Mouse (Mus musculus) T-helper 17 cell (primary cell): ENCODE measurements at regions not wholly inside any gene's neighbourhood (a gene's known extent, or its start where the extent isn't known, plus 50 kb on each side); places are given as distances from the start of the nearest gene placed in this dataset.

Experiments
- in situ Hi-C, 2 experiments: fragments of 300-600 bp; cut with MboI, MseI; formaldehyde crosslinking; loops; 1 replicate in 1 of 2; 2 replicates in 1 of 2; pipeline ENCODE4 v1.15.1; 2025; ENCODE audit warnings: high pct_unique_total_duplicates in 2 of 2

DNA sequence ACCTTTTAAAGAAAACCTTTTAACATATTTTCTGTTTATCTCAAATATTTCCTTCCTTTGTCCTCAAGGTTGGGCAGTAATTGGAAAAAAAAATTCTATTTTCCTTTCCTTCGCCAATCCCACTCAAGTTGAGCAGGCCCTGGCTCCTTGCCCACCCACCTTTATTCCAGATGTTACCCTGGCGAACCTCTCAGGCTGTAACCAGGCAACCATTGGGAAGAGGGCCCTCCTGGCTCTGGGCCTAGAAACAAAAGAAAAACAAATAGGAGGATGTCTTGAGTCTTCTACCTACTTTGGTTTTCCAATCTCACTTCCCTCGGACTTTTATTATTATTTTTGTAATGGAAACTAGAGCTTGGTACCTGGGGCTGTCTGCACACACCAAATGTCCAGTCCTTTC lies 696.5 kb downstream of the Dhx35 start:
- in situ Hi-C loops, result no loop called here

- in situ Hi-C loops, result no loop called here
Observed at GRCm38 (mm10) chr2:159498691-159499090, 704.1 kb downstream of the Dhx35 start.

GRCm38 (mm10) chr2:159501039-159501438 lies 706.4 kb downstream of the Dhx35 start:
- in situ Hi-C loops, result no loop called here

DNA sequence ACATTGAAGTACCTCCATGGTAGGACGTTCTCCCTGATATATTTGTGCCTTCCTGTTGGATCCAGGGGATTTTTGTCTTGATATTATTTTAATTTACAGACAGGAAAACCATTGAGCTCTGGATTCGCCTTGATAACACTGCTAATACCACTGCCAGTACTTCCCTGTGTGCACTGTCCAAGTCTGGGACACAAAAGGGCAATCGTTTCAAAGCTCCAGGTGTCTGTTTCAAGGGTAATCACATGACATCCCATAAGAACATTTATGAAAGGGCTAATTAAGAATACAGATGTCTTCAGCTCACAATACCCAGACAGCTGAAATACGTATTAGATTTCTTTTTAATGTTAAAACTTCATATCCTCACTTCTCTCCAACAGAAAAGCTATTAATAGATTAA lies 724.5 kb downstream of the Dhx35 start:
- in situ Hi-C loops, result no loop called here

DNA sequence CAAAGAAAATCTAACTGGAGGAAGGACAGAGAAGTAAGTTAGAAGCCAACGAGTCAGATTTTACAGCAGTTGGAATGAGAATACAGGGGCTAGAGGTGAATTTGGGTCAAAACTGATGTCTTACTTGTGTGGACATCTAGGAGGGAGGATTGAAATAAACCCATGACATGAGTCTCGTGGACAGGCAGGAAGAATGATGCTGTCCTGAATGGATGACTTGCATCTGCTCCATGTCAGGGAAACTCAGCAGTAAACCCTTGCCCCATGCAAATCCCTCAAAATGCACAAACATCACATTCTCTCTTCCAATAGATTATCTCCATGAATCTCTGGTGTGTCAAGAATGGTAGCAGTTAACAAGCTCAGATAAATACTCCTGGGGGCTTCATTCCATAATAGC lies 729.1 kb downstream of the Dhx35 start:
- in situ Hi-C loops, result no loop called here

DNA sequence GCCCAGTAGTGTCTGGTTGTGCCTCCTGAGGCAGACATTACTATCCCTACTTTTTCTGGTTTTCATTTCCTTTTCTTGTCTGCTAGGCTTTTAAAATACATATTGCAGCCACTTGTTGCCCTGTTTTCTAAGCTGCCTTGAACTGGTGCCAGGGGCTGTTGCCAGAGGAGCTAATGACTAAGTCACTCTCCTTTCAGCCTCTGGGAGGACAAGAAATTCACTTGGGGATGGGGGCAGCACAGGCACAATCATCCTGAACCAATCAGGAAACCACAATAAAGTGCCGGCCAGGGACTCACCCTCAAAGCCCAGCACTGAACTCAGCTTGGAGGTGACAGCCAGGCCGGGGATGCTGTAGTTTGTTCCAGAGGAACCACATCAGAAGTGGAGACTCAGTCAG lies 740.3 kb downstream of the Dhx35 start:
- in situ Hi-C loops, result no loop called here

- in situ Hi-C loops, result no loop called here
Observed at GRCm38 (mm10) chr2:159539261-159539660, 744.7 kb downstream of the Dhx35 start.

GRCm38 (mm10) chr2:159557567-159557966 lies 763.0 kb downstream of the Dhx35 start:
- in situ Hi-C loops, result no loop called here

DNA sequence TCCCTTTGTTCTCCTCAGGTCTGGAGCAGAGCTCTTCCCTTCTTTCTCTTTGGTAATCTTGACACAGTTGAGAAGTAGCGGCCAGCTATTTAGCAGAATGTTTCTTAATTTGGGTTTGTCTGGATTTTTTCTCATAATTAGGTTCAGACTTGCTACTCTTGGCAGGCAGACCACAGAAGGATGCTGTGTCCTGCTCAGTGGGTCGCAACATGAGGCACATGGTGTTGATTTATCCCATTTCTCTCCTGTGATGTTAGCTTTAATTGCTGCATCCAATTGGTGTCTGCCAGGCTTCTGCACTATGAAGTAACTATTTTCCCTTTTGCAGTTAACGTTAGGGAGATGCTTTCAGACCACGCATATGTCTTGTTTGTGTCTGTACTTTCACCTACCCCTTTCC lies 768.7 kb downstream of the Gm826 start:
- in situ Hi-C loops, result no loop called here

DNA sequence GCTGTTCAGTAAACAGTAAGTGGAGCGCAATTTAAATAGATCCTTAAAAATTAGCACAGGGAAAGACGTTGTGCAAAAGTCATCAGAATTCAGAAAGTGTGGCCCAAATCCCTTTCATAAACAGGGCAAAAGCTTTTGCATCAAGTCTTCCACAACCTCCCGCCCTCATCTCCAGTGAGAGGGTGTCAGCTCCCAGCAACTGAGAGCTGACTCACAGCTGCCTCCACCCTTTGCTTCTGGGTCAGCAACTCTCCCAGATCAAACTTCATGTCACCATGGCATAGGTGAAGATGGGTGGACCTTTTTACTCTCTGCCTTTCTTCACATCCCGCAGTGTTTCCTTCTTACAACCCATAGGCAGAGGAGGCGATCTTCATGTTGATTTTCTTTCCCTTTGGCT lies 768.0 kb downstream of the Gm826 start:
- in situ Hi-C loops, result no loop called here

DNA sequence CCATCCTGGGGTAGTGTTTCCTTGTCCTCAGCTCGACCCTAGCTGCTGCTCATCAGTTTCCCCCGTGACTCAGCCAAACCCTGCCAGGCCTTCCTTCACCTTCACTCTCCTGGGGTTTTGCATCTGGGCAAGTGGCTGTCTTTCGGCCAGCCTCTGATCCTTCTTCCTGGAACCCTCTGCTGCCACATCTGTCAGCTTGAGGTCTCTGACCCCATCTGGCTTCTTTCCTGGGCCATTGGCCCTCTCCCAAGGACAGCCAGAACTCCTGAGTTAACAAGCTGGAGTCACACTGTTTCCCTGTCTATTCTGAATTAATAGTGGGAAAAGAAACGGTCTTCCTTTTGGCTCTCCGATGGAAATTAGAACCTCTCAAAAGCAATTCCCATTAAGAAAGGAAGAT lies 767.5 kb downstream of the Gm826 start:
- in situ Hi-C loops, result no loop called here

- in situ Hi-C loops, result no loop called here
Observed at GRCm38 (mm10) chr2:159568391-159568790, 765.6 kb downstream of the Gm826 start.

GRCm38 (mm10) chr2:159571862-159572261 lies 762.1 kb downstream of the Gm826 start:
- in situ Hi-C loops, result no loop called here

DNA sequence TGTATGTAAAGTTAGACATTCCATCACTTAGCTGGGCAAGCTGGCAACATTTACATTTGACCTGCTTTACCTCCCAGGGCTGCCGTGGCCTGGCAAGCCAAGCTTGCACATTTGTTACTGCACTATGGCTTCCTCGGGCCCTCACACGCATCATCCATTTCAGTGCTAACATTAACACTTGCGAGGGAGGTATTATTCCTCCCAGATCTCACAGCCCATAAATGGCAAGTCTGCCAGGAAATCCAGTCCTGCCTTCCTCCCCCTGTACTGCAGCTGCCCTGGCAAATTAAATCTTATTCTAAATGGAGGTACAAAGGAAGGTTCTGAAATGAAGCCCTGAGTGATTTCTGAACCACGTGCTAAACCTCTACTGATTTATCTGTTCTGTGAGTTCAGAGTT lies 758.7 kb downstream of the Gm826 start:
- in situ Hi-C loops, result no loop called here

DNA sequence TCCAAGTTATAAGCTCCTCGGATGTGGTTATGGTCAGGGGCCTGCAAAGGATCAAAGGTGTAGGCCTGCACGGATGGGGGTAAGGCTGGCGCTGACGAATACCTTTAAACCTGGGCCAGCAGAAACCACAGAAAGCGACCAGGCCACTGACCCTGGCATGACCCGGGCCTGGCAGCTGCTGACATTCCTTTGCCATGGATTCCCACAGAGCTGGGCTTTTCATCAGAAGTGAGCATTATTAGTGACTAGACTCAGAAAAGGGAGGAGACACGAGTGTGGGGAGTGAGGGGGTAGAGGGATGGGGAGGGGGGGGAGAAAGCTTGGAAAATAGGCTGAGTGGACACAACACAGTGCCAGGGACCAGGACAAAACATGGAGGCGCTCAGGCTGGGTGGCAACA lies 750.9 kb downstream of the Gm826 start:
- in situ Hi-C loops, result no loop called here

DNA sequence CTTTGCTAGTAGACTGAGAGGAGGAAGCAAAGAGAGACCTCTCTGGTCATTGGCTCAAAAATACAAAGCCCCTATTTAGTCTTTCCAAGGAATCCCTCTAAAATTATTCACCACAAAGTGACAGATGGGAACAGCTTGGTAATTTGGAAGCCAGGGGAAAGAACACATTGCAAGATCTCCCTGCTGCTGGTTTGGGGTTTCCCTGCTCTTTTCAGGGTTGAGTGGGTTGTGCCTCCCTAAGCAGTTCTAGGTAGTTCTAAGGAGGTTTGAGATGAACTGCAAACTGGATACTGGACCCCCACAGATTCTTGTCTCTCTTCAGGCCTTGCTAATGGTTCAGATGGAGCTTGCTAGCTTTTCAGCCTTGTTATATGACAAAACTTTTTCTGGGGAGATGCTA lies 749.3 kb downstream of the Gm826 start:
- in situ Hi-C loops, result no loop called here

- in situ Hi-C loops, result no loop called here
Observed at GRCm38 (mm10) chr2:159586697-159587473, 747.1 kb downstream of the Gm826 start.

- in situ Hi-C loops, result no loop called here
Observed at GRCm38 (mm10) chr2:159591396-159592124, 742.4 kb downstream of the Gm826 start.

DNA sequence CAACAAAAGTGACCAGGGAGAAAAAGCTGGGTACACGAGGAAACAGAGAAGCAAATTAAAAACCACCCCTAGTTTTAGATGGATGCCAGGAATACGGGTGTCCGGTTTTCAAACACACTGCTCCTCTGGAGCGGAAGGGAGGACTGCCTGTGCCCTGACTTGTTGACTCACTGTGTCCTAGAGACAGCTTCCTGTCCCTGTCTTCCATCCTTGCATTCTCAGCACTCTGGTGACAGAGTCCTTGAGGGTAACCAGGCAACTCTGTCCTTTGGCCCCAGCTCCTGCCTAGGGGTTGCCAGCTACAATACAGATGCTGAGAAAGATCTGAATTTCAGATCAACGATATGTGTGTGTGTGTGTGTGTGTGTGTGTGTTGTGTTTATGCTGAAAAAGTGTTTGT lies 741.1 kb downstream of the Gm826 start:
- in situ Hi-C loops, result no loop called here

DNA sequence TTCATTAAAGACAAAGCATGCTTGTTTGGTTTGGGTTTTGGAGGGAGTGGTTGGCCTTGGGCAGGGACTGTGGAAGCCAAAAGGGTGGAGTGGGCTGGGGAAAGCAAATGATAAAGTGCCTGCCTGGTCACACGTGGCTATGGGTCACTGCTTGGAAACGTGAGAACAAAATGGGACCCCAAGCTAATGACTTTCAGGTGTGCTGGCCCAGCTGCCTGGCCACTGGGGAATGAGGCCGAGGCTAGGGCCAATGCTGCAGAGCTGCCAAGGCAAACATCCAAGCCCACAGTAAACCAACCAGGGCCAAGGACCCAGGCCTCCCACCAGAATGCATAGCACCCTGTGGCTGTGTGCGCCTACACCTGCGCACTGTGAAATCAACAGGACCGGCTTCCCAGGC lies 737.7 kb downstream of the Gm826 start:
- in situ Hi-C loops, result no loop called here

GRCm38 (mm10) chr2:159598080-159598479 lies 735.9 kb downstream of the Gm826 start:
- in situ Hi-C loops, result no loop called here

DNA sequence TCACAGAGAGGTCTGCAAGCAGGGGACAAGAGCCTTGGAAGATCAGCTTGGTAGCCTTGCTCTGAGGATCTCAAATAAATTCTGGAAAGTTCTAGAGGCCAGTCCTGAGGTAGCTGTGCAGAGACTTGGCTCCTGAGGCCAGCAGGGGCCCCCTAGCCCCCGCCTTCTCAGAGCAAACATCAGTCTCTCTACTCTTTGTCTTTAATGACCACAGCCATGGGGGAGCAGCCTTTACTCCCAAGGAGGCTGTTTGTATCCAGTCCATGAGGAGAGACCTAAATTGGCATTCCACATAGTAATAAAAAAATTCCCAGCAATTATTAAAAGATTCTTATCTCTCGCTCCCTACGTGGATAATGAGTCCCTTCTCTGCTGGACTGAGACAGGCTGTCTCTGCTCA lies 726.8 kb downstream of the Gm826 start:
- in situ Hi-C loops, result no loop called here

DNA sequence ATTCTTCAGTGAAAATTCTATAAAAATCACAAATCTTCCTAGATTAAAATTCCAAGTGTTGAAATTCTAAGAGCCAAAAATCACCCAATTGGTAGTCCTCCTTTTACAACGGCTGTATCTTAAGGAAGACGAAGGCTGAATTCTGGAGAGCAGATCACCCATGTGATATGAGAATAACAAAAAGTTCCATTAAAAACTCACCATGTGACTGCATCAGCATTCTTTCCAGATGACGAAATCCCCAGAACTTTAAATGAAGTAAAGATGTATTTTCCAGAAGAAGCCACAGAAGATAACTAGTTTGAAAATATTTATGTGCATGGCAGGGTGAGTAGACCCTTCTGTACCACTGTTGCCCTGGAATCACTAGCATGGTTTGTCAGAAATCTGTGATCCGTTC lies 723.5 kb downstream of the Gm826 start:
- in situ Hi-C loops, result no loop called here
